Mouse (Mus musculus) gonadal fat pad, adult 2 months (tissue): ENCODE data around the gene Pias3. TPM values are rescaled to one million over a fixed set of nuclear protein-coding genes. Genes with fewer than 3 reads are reported as not detected.
"Not testable (repeated sequence)": the region's sequence is repeated elsewhere in the genome, so short reads cannot be mapped to it uniquely, and the experiment has no call there.

Experiments
- DNase-seq: peaks from one replicate; pipeline ENCODE4 v3.0.0-alpha.2; 2012; ENCODE audit warnings: low read depth
- polyA plus RNA-seq: library from polyadenylated mRNA; depleted of rRNA; stranded (reverse); fragments of >200 nt; gene quantifications from 2 replicates; pipeline ENCODE4 v1.2.3, GENCODE M21; 2012; rRNA removed

The Pias3 gene
- polyA plus RNA-seq, 1 experiment = 29.1 TPM

GRCm38 (mm10) chr3:96728634-96729402 is 32.6 kb downstream of the Pias3 start:
- no peak for DNase-seq

DNA sequence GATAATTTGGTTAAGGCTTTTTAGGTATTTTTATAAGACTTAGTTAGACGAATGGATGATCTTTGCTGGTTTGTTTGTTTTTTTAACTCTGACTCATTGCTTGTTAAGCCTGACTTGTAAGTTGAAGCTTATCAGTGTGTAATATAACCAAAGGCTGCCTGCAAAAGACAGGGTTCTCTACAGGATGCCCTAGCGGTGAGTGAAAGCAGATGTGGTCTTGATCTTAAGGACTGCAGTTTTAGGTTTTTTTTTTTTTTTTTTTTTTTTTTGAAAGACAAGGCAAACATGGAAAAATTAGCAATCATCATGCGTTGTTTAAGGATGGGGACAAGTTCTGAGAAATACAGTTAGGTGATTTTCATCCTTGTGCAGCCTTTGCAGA is 33.2 kb downstream of the Pias3 start:
- no peak for DNase-seq

GRCm38 (mm10) chr3:96730785-96731184 is 34.6 kb downstream of the Pias3 start:
- DNase-seq = no peak

DNA sequence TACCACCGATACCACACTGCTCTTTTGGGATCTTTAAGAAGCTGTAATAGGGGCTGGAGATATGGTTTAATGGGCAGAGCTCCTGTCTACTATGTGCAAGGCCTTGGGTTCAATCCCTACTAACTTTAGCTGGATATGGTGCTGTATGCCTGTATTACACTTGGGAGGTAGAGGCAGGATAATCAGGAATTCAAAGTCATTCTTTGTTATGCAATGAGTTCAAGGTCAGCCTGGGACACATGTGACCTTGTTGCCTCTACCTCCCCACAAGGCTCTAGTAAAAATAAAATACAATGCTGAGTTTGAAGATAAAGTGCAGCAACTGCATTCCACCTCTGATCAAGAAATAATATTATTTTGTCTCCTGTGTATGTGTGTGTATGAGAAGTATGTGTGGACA is 37.8 kb downstream of the Pias3 start:
- no peak for DNase-seq

GRCm38 (mm10) chr3:96735200-96735599 is 39.0 kb downstream of the Pias3 start:
- no peak for DNase-seq

DNA sequence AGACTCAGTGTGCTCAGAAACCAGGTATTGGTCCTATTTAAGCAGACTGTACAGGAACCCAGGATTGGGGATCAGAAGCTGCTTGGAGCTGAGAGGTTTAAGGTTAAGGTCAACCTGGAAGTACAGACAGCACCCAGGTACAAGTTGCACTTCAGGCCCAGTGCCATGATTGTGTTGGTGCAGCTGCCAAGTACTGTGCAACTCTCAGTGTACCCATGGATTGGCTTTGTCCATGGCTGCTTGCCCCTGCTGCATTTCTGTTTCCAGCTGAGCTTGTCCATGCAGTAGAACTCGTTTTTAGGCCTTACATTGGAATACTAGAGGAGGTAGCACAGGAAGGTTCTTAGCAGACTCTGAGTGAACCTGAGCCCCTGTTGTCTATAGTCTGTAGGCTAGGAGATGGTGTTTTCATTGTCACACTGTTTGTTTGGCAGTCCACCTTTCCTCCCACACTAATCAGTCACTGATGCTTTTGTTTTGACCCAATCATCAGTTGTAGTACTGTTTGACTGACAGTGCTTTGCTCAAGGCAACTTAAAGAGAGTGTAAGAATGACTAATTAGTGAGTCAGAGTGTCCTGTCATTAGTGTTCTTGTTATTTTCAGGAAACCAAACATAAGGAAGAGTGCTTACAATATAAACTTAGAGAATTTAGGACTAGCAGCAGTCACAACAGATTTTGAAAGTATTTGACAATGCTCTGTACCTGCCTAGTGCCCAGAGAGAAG is 41.0 kb downstream of the Pias3 start:
- peak; percentile 89 for DNase-seq

GRCm38 (mm10) chr3:96737995-96738394 is 41.8 kb downstream of the Pias3 start:
- DNase-seq = no peak

DNA sequence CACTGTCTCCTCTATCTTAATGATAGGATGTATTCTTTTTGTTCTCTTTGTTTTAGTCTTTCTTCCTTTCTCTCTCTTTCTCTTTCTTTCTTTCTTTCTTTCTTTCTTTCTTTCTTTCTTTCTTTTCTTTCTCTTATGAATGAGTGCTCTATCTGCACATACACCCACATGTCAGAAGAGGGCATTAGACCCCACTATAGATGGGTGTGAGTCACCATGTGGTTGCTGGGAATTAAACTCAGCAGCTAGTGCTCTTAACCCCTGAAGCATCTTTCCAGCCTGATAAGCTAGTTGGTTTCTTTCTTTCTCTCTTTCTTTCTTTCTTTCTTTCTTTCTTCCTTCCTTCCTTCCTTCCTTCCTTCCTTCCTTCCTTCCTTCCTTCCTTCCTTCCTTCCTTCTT is 44.1 kb downstream of the Pias3 start:
- DNase-seq = not testable (repeated sequence)

DNA sequence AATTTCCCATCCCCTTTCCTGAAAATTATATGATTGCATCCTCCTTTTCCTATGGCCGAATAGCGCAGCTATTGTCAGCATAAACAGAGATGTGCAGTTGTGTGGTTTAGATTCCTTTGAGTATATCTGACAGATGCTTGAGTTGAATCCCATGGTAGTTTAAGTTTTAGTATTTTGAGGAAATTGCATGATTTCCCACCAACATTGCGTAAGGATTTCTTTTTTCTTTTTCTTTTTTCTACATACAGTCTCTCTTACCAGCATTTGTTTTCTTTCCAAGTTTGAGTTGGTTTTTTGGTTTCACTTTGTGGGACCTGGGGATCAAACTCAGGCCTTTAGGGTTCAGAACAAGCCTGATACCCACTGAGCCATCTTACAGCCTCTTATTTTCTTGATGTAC is 48.2 kb downstream of the Pias3 start:
- no peak for DNase-seq

GRCm38 (mm10) chr3:96746829-96747228 is 50.6 kb downstream of the Pias3 start:
- no peak for DNase-seq

Other genes with a start within 250 kb of the Pias3 start
- not detected in 2 replicates for gene BC107364, start 244.1 kb upstream of the Pias3 start, polyA plus RNA-seq
- 0.16 and 0.55 TPM in 2 replicates for gene Hfe2, start 171.2 kb upstream of the Pias3 start, polyA plus RNA-seq
- 664 and 966 TPM in 2 replicates for gene Txnip, start 138.4 kb upstream of the Pias3 start, polyA plus RNA-seq
- 0.39 TPM in 1 of 2 replicates, not detected in the other for gene Gm16253, start 119.4 kb upstream of the Pias3 start, polyA plus RNA-seq
- 12.6 and 13.7 TPM in 2 replicates for gene Polr3gl, start 102.2 kb upstream of the Pias3 start, polyA plus RNA-seq
- gene Ankrd34a, start 99.7 kb upstream of the Pias3 start, polyA plus RNA-seq = 0.34 and 0.37 TPM in 2 replicates
- gene Lix1l, start 95.2 kb upstream of the Pias3 start, polyA plus RNA-seq = 20.6 and 21.5 TPM in 2 replicates
- gene Rbm8a, start 66.5 kb upstream of the Pias3 start, polyA plus RNA-seq = 6.5 and 12.6 TPM in 2 replicates
- 55.1 and 57.9 TPM in 2 replicates for gene Pex11b, start 61.0 kb upstream of the Pias3 start, polyA plus RNA-seq
- 0.09 and 0.10 TPM in 2 replicates for gene Gm42957, start 60.9 kb upstream of the Pias3 start, polyA plus RNA-seq
- 2.1 and 2.5 TPM in 2 replicates for gene Itga10, start 50.8 kb upstream of the Pias3 start, polyA plus RNA-seq
- 1.8 and 2.2 TPM in 2 replicates for gene Ankrd35, start 26.3 kb upstream of the Pias3 start, polyA plus RNA-seq
- gene Nudt17, start 12.2 kb downstream of the Pias3 start, polyA plus RNA-seq = 0.72 and 1.3 TPM in 2 replicates
- 28.4 and 29.9 TPM in 2 replicates for gene Polr3c, start 31.2 kb downstream of the Pias3 start, polyA plus RNA-seq
- gene Rnf115, start 31.3 kb downstream of the Pias3 start, polyA plus RNA-seq = 21.4 and 26.2 TPM in 2 replicates
- 49.3 and 91.8 TPM in 2 replicates for gene Pdzk1, start 132.9 kb downstream of the Pias3 start, polyA plus RNA-seq
- gene Cd160, start 133.0 kb downstream of the Pias3 start, polyA plus RNA-seq = 0.53 and 0.82 TPM in 2 replicates
- gene Gja5, start 208.3 kb downstream of the Pias3 start, polyA plus RNA-seq = 8.9 and 15.8 TPM in 2 replicates
- 31.9 and 32.8 TPM in 2 replicates for gene Gpr89, start 209.0 kb downstream of the Pias3 start, polyA plus RNA-seq
- gene Gja8, start 229.6 kb downstream of the Pias3 start, polyA plus RNA-seq = 0.01 TPM in 1 of 2 replicates, not detected in the other